Mouse (Mus musculus) heart, adult 9 months (tissue): ENCODE data around the gene Ppp1r35.
"Not testable (repeated sequence)": the region's sequence is repeated elsewhere in the genome, so short reads cannot be mapped to it uniquely, and the experiment has no call there.

ENCODE experiments used
- DNase-seq, 2 experiments: peaks; one replicate each; pipeline ENCODE4 v3.0.0; 2022; ENCODE audit warnings: low spot score in 2 of 2

The Ppp1r35 gene

DNA sequence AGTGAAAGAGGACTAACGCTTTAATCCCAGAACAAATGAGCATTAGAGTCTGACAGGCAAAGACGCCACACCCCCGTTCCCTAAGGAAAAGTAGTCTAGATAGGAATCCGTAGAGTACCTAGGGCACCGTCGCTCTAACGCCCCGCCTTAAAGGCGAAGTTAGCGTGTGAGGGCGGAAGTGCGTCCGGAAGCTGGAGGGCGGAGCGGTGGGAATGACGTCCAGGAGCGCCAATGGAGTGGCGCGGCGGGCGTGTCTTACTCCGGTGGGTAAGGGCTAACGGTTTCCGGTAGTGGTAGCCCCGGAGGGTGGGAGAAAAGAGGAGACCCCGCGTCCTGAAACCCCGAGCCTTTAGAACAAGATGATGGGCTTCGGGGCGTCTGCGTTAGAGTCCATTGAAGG, at the start of gene Ppp1r35:
Ppp1r35 (plus strand) TSS at position 215 of the 400 bp plus-strand sequence.
- peak; percentile 95 to 96 for DNase-seq

DNA sequence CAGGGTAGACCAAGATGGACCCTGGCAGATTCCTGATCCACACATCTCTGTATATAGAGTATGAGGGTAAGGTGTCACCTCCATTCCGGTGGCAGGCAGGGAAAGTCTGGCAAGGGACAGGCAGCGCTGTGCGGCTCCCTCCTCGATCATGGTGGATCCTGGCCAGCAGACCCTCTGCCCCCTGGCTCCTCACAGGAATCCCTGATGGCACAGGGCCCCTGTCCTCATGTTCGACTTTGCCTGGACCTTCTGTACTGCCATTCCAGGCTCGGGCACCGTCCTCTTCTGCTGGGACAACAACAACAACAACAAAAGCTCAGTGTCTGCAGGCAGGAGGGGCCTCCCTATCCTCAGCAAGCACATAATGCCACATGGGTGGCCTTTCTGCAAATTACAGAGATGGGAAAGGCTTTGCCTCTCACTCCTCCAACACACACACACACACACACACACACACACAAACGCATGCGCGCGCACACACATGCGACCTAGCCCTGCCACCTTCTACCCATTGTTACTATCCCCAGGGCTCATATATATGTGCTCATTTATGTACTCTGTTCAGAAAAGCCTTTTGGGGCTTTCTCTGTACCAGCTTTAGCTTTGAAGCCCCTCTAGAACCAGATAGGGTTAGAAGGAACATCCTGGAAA, 44.9 kb upstream of the Ppp1r35 start:
- DNase-seq, result no peak

DNA sequence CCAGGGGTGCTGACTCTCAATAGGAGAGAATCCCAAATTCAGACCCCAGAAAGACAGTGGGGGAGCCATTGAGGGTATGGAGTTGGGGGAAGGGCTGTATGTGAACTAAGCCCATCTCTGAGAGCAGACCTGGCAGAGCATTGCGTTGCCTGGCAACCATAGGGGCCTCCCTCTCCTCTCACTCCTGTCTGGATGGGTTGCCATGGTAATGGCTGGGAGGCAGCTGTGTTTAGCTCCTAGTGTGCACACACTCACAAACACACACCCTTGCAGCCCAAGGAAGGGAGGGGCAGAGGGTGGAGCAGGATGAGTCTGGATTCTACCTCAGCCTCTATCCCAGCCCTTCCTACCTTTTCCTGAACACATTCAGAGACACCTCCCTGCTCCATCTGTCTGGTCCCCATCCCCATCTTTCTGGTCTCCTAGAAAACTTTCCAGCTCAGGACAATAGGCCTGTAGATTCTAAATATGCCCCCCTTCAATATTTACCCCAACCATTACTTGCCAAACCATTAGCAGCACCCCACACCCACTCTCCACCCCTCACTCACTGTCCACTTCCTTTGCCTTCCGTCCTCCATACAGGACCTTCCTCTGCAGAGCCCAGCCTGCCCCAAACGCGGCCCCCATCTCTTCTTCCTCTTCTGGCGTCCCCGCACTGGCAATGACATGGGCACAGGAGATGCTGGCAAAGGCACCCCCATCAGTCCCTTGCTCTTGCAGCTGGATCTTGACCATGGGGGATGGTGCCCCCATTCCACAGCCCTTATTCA, 44.2 kb upstream of the Ppp1r35 start:
- no peak for DNase-seq

DNA sequence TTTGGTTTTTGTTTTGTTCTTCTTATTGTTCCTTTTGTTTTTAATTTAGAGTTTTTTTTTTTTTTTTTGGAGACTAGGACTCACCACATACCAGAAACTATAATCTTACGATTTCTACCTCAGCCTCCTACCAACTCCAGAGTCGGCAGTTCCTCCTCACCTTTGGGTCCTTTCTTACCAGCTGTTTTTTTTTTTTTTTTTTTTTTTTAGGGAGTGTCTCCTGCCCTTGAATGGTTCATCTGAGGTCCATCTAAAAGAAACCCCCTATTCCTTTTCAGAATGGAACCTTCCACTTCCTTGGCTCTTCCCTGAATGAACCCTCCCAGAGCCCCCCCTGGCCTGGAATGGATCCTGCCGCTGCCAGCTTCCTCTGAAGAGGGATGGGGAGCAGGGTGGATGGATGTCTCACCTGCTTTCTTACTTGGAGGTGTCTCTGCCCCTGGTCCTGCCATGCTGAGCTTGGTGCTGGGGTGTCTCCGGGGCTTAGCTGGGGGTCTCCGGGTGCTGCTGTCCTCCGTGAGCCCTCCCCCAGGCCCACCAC, 41.2 kb upstream of the Ppp1r35 start:
- no peak for DNase-seq

DNA sequence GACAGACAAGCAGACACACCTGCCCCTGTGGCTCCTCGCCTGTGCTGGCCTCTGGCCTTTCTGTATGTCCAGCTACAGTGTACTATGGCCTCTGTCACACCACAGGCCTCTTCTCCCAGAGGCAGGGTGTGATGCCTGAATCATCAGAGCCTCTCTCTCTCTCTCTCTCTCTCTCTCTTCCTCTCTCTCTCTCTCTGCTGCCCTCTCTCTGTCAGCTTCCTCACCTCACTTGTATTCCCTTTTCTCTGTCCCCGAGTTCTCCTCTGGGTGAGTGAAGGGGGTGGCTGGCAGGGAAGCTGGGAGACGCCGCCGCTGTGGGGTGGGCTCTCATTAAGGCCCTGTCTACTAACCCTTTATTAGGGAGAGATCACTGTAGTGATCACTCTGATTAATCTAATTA, 40.1 kb upstream of the Ppp1r35 start:
- DNase-seq, result no peak

DNA sequence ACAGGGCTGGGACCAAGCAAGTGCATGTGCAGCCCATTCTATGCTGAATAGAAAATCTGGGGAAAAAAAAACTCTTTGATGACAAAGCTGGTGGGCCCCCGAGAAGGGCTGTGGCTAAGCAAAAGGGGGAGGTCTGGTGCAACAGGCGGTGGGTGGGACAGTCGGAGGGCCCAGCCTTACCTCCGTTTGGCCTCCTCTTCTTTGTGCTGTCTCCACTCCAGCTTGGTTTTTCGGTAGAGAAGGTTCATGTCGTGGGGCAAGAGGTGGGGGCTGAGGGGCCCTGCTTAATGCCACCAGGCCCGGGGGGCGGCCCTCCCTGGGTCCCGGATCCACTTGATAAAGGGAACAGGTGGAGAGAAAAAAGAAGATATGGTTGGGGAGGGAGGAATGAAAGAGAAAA, 39.2 kb upstream of the Ppp1r35 start:
- no peak for DNase-seq

DNA sequence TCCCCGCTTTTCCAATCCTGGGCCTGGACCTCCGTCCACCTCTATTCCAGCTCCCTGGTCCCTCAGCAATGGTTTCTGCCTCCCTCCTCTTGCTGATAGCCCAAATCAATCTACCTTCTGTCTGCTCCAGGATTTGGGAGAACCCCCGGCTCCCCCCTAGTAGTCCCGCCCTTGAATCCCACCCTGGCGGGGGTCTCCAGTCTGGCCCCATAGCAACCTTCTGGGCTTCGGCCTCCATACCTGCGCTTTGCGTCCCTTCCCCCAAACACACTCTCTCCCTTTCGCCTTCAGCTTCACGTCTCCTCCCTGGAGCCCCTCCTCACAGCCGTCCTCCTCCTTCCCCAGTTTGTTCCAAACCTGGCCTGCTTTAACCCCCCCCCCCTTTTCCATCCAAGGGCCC, 38.1 kb upstream of the Ppp1r35 start:
- no peak for DNase-seq

DNA sequence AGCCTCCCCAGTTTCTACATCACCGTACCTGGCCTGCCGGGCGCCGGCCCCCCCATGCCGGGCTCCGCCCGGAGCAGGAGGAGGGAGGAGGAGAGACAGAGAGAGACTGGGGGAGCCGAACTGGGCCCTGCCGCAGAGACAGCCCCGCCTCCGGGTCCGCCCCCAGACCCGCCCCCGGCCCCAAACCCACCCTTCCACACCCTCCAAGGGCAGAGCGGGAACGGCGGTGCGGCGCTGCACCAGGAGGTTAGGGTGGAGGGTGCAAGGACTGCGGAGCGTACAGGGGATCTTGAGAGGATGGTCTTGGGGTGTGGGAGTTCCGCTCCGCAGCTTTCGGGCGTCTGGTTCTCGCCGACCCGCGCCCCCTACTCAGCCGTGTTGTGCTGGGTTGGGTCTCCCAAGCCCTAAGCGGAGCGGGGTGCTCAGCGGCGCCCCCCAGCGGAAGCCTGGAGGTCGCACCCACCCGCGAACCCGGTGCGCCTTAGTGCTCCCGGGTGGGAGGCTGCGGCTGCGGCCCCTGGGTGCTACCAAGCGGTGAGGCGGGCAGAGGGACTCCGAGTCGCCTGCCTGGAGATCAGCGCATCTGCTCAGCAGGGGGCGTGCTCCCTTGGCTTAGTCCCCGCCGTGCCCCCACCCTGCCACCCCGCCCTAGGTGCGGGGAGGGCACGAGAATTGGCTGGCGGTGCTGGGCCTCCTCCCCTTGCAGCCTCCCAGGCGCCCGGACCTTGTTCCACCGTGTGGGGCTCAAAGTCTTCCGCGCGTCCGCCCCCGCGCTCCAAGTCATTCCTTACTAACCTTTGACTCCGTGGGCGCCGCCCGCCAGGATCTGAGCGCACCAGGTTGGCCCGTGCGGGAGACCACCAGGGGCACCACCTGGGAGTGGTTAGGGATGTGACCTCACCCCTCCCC, 37.4 kb upstream of the Ppp1r35 start, which contains the start of gene Nyap1:
Nyap1 (minus strand) TSS at position 585 of the 909 bp plus-strand sequence.
- DNase-seq, result peak; percentile 70 to 75

DNA sequence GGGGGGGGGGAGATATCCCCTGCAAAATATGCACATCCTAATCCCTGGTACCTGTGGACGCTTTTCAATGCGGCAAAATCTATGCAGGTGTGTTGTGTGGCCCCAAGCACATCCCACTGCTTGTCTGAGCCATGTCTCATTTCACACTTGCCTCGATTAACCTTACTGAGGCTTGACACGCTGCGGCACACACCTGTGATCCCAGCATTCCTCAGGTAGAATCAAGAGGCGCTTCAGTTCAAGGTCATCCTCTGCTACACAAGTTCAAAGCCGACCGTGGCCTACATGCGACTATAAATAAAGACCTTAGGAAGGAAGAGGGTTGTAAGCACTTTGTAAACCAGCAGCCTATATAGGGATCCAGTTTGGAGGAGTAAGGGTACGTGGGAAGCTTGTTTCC, 36.6 kb upstream of the Ppp1r35 start:
- DNase-seq, result no peak

DNA sequence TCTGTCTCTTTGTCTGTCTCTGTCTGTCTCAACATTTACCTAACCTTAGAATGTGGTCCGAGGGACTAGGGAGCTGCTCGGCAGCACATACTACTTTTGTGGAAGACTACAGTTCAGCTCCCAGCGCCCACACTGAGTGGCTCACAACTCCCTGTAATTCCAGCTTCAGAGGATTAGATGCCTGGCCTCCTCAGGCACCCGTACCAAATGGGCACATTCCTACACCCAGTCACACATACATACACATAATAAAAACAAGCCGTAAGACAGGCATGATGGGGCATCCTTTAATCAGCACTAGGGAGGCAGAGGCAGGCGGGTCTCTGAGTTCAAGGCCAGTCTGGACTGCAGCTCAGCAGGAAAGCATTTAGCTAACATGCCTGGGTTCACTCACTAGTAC, 35.8 kb upstream of the Ppp1r35 start:
- no peak for DNase-seq

DNA sequence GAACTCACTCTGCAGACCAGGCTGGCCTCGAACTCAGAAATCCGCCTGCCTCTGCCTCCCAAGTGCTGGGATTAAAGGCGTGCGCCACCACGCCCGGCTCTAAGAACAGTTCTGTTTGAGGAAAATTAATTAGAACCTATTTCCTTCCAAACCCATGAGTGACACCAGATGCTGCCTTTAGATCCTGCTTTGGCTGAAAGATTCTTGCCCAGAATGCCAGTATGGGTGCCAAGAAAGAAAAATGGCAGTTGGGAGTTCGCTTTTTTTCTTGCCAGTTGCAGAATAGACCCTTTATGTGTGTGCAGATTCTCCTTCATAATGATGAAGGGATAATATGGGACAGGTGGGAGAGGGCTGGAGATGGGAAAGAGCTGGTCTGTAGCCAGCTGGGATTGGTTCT, 34.5 kb upstream of the Ppp1r35 start:
- DNase-seq, result no peak

DNA sequence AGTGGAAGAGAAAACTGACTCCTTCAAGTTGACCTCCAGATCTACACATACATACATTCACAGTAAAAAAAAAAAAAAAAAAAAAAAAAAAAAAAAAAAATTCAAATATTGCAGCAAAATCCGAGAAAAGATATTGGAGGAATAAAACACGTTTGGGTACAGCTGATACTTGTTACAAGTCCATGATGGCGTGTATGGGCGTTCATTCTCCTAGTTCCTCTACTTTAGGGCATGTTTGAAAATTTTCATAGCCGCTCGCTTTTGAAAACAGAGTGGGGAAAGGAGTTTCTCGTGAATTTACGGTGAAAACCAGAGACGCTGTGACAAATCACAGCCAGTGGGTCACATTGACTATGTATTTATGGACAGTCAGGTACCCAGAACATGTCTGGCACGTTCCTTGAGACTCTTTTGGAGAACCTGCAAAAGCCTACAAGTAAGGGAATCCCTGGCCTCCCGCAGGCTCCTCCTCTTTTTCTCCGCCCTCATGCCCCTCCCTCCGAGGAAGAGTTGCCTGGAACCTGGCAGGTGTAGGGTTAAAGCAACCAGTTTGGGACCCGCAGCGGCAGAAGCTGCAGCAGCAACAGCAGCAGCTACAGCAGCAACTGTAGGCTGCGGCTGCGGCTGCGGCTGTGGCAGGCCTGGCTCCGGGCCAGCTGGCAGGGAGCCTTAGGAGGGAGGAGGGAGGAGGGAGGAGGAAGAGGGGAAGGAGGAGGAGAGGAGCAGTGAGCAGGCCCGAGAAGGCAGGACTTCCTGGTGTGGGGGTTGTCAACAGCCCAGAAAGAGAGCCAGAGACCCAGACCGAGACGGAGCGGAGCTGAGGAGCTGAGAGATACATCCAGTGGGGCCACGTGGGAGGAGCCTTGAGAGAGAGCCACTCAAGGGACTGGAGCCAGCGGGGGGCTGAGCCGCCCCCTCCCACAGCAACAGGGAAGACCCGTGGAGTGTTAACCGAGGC, 33.2 kb upstream of the Ppp1r35 start, which contains the start of gene Tsc22d4:
Tsc22d4 (plus strand) TSS at position 517 of the 958 bp plus-strand sequence.
- peak; percentile 92 to 95 for DNase-seq

DNA sequence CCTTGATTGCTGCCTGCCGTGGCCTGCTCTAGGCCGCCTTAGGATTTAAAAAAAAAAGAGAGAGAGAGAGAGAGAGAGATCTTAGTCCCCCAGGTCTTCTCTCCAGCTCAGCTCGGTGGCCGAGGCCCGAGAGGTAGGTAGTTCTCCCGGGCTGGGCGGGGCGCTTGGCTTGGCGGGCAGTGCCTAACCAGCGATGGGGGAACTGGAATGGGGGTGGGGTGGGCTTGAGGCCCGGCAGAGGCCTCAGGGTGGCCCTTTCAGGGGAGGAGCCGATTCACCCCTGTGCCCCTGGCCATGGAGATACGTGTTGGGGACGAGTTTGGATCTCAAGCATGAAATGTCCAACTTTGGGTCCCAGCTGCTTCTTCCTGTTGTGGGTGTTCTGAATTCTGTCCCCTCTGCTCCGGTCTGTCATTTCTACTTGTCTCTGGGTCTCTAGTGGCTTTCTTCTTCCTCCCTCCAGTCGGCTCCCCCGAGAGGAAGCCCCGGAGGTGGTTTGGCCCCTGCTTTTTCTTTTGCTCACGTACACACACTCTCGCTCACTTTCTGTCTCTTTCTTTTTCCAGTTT, 32.3 kb upstream of the Ppp1r35 start:
- peak; percentile 66 to 72 for DNase-seq

DNA sequence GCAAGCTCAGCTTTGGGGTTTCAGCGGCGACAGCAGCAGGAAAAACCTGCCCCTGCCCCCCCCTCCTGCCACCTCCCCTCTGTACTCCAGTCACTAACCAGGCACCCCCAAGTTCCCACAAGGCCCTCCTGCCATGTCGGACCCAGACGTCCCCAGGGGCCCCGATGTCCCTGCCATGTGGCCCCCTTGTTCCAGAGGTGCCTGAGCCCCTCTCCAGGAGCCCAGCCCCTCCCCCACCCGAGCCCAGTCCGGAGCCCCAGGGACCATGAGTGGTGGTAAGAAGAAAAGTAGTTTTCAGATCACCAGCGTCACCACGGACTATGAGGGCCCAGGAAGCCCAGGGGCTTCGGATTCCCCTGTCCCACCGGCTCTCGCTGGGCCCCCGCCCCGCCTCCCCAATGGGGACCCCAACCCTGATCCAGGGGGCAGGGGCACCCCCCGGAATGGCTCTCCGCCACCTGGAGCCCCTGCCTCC, 31.8 kb upstream of the Ppp1r35 start:
- no peak for DNase-seq

DNA sequence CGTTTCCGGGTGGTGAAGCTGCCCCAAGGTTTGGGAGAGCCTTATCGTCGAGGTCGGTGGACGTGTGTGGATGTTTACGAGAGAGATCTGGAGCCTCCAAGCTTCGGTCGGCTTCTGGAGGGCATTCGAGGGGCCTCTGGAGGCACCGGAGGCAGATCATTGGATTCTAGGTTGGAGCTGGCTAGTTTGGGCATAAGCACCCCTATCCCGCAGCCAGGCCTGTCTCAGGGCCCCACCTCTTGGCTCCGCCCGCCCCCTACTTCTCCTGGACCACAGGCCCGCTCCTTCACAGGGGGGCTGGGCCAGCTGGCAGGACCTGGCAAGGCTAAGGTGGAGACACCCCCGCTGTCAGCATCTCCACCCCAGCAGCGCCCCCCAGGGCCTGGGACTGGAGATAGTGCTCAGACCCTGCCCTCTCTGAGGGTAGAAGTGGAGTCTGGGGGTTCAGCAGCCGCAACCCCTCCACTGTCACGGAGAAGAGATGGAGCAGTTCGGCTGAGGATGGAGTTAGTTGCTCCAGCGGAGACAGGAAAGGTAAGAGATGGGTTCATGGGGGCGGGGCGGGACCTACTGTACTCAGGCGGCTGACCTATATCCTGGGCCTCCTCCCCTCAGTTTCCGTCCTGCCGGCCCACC, 31.2 kb upstream of the Ppp1r35 start:
- DNase-seq, result peak; percentile 58 to 61

DNA sequence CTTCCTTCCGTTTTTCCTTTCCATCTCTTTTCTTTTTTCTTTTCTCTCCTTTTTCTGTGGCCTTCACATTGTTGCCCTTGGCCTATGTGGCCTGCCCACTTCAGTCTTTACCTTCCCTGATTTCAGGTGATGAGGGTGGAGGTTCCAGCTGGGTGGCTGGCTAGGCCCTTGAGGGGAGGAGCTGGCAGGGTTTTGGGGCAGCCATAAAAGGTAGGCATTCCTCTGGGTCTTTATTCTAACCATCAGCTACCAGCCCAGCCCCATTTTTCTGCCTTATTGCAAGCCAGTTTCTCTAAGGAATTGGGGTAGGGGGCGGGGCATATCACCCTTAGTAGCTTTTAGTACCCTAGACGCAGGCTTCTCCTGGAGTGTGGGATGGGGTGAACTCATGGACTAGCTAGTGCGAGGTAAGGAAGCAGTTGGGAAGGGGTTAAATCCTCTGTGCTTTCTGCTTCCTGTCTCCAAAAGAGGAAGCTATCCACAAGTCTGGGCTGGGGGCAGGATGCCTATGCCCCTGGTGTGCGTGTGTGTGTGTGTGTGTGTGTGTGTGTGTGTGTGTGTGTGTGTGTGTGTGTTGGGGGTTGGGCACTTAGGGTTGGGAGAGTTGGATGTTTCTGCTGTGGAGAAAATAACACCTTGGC, 30.4 kb upstream of the Ppp1r35 start:
- peak; percentile 56 to 63 for DNase-seq

DNA sequence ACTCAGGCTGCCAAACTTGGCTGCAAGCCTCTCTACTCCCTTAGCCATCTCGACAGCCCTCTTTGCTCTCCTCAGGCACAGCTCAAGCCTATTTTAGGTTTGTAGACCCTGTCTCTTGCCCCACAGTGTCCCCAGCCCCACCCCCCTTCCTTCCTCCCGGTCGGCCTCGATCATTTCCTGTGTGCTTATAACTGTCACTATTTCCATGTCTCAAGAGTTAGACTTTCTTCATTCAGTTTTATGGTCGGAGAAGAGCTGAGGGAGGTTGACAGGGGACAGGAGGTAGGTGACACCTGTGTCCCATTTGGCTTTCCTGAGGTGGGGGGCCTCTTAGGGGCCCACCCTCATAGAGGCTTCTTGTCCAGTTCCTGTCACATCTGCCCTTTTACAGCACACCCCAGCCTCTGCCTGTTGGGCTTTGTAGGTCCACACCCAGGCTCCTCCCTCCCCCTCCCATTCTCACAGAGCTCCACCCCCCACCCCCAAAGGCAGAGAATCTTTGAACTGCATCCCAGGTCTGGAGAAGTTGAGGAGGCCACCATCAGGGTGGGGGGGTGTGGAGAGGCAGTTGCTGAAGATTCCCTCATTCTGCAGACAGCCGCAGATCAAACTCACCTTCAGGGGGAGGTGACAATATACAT, 29.3 kb upstream of the Ppp1r35 start:
- no peak for DNase-seq

DNA sequence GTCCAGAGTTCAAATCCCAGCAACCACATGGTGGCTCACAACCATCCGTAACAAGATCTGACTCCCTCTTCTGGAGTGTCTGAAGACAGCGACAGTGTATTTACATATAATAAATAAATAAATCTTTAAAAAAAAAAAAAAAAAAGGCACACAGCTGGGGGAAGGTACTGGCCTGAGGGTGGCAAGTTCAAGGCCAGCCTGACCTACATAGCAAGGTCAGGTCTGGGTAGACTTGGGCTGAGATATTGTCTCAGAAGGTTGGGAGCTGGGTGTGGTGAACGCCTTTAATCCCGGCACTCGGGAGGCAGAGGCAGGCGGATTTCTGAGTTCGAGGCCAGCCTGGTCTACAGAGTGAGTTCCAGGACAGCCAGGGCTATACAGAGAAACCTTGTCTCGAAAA, 28.4 kb upstream of the Ppp1r35 start:
- DNase-seq, result not testable (repeated sequence)
